Mouse (Mus musculus): ENCODE measurements around the gene Chst4.

GRCm38 (mm10) chr8:110079282-110080221 lies 40.0 kb upstream of the Chst4 start, which contains the start of gene Zfp612:
- TF ChIP-seq CTCF (conservative IDR thresholded peaks at IDR 0.05; ENCODE audit: low read length): no peak
- no peak for TF ChIP-seq POU5F1 (IDR thresholded peaks at IDR 0.05; ENCODE audit: borderline replicate concordance, low read length)
- no peak for TF ChIP-seq NANOG (IDR thresholded peaks at IDR 0.05; ENCODE audit: borderline replicate concordance, low read length)

Data from E14TG2a.4 (cell line).